Mouse (Mus musculus): ENCODE results near the gene Ttbk1.

The Ttbk1 gene

GRCm38 (mm10) chr17:46476601-46477000, 10.9 kb downstream of the Ttbk1 start:
- DNase-seq (ENCODE audit: low spot score in 2 of 2): no peak

GRCm38 (mm10) chr17:46467830-46468229, 19.6 kb downstream of the Ttbk1 start:
- DNase-seq (ENCODE audit: low spot score in 2 of 2): peak in 1 of 2 experiments; percentile 22

- DNase-seq (ENCODE audit: low spot score in 2 of 2): no peak
Measured at GRCm38 (mm10) chr17:46462226-46462625, 25.2 kb downstream of the Ttbk1 start.

- no peak for DNase-seq (ENCODE audit: low spot score in 2 of 2)
Measured at GRCm38 (mm10) chr17:46461347-46461746, 26.1 kb downstream of the Ttbk1 start.

- DNase-seq (ENCODE audit: low spot score in 2 of 2): no peak
Measured at GRCm38 (mm10) chr17:46460673-46461072, 26.8 kb downstream of the Ttbk1 start.

- no peak for DNase-seq (ENCODE audit: low spot score in 2 of 2)
Measured at GRCm38 (mm10) chr17:46458439-46458838, 29.0 kb downstream of the Ttbk1 start.

GRCm38 (mm10) chr17:46457791-46458190, 29.7 kb downstream of the Ttbk1 start:
- DNase-seq (ENCODE audit: low spot score in 2 of 2): peak in 1 of 2 experiments; percentile 30

GRCm38 (mm10) chr17:46455110-46455691, 32.3 kb downstream of the Ttbk1 start:
- DNase-seq (ENCODE audit: low spot score in 2 of 2): no peak

- no peak for DNase-seq (ENCODE audit: low spot score in 2 of 2)
Measured at GRCm38 (mm10) chr17:46454539-46454938, 32.9 kb downstream of the Ttbk1 start.

GRCm38 (mm10) chr17:46453970-46454411, 33.5 kb downstream of the Ttbk1 start:
- peak in 1 of 2 experiments; percentile 27 for DNase-seq (ENCODE audit: low spot score in 2 of 2)

GRCm38 (mm10) chr17:46453302-46453948, 34.0 kb downstream of the Ttbk1 start:
- no peak for DNase-seq (ENCODE audit: low spot score in 2 of 2)

GRCm38 (mm10) chr17:46452683-46453082, 34.8 kb downstream of the Ttbk1 start:
- no peak for DNase-seq (ENCODE audit: low spot score in 2 of 2)

GRCm38 (mm10) chr17:46446264-46446663, 41.2 kb downstream of the Ttbk1 start:
- no peak for DNase-seq (ENCODE audit: low spot score in 2 of 2)

- no peak for DNase-seq (ENCODE audit: low spot score in 2 of 2)
Measured at GRCm38 (mm10) chr17:46444839-46445579, 42.5 kb downstream of the Ttbk1 start.

- no peak for DNase-seq (ENCODE audit: low spot score in 2 of 2)
Measured at GRCm38 (mm10) chr17:46439176-46439575, 48.3 kb downstream of the Ttbk1 start.

GRCm38 (mm10) chr17:46438298-46438873, 49.1 kb downstream of the Ttbk1 start, which contains the start of gene Slc22a7:
Gene Slc22a7 (minus strand): TSS chr17:46438457.
- DNase-seq (ENCODE audit: low spot score in 2 of 2): no peak

GRCm38 (mm10) chr17:46436672-46437366, 50.7 kb downstream of the Ttbk1 start:
- DNase-seq (ENCODE audit: low spot score in 2 of 2): peak in 1 of 2 experiments; percentile 51

- no peak for DNase-seq (ENCODE audit: low spot score in 2 of 2)
Measured at GRCm38 (mm10) chr17:46433627-46434026, 53.8 kb downstream of the Ttbk1 start.

- no peak for DNase-seq (ENCODE audit: low spot score in 2 of 2)
Measured at GRCm38 (mm10) chr17:46428761-46429414, 58.6 kb downstream of the Ttbk1 start, which contains the start of gene Crip3. Gene Crip3 (plus strand): TSS chr17:46428926.

- no peak for DNase-seq (ENCODE audit: low spot score in 2 of 2)
Measured at GRCm38 (mm10) chr17:46426496-46426895, 61.0 kb downstream of the Ttbk1 start.

- DNase-seq (ENCODE audit: low spot score in 2 of 2): no peak
Measured at GRCm38 (mm10) chr17:46419717-46420116, 67.8 kb downstream of the Ttbk1 start.
